Mouse (Mus musculus) urinary bladder, postnatal 10 days (tissue): ENCODE measurements around the gene 1700034J05Rik.

Experiments
- DNase-seq: peaks from one replicate; pipeline ENCODE4 v3.0.0; 2022; ENCODE audit warnings: low spot score

The 1700034J05Rik gene

GRCm38 (mm10) chr6:146963396-146964150 is 9.4 kb upstream of the 1700034J05Rik start:
- DNase-seq: no peak

GRCm38 (mm10) chr6:146961832-146962481 is 7.7 kb upstream of the 1700034J05Rik start:
- no peak for DNase-seq

GRCm38 (mm10) chr6:146960956-146961355 is 6.7 kb upstream of the 1700034J05Rik start:
- no peak for DNase-seq

GRCm38 (mm10) chr6:146959908-146960680 is 5.9 kb upstream of the 1700034J05Rik start:
- DNase-seq: no peak

GRCm38 (mm10) chr6:146958694-146959093 is 4.5 kb upstream of the 1700034J05Rik start:
- DNase-seq: no peak

GRCm38 (mm10) chr6:146956961-146957360 is 2.7 kb upstream of the 1700034J05Rik start:
- no peak for DNase-seq

- DNase-seq: no peak
Observed at GRCm38 (mm10) chr6:146955896-146956295, 1.7 kb upstream of the 1700034J05Rik start.

- DNase-seq: no peak
Observed at GRCm38 (mm10) chr6:146955475-146955874, 1.3 kb upstream of the 1700034J05Rik start.

- no peak for DNase-seq
Observed at GRCm38 (mm10) chr6:146950454-146950832, 3.8 kb downstream of the 1700034J05Rik start.

GRCm38 (mm10) chr6:146949682-146950453 is 4.4 kb downstream of the 1700034J05Rik start:
- DNase-seq: no peak

GRCm38 (mm10) chr6:146947186-146947585 is 7.0 kb downstream of the 1700034J05Rik start:
- DNase-seq: no peak

- DNase-seq: no peak
Observed at GRCm38 (mm10) chr6:146946327-146947029, 7.7 kb downstream of the 1700034J05Rik start.

GRCm38 (mm10) chr6:146944830-146945229 is 9.4 kb downstream of the 1700034J05Rik start:
- DNase-seq: no peak

- no peak for DNase-seq
Observed at GRCm38 (mm10) chr6:146944009-146944408, 10.2 kb downstream of the 1700034J05Rik start.

GRCm38 (mm10) chr6:146941505-146942275 is 12.5 kb downstream of the 1700034J05Rik start:
- DNase-seq: no peak

- DNase-seq: no peak
Observed at GRCm38 (mm10) chr6:146939026-146939425, 15.2 kb downstream of the 1700034J05Rik start.

GRCm38 (mm10) chr6:146935957-146936356 is 18.3 kb downstream of the 1700034J05Rik start:
- no peak for DNase-seq

GRCm38 (mm10) chr6:146933123-146933522 is 21.1 kb downstream of the 1700034J05Rik start:
- no peak for DNase-seq

- DNase-seq: no peak
Observed at GRCm38 (mm10) chr6:146929031-146929430, 25.2 kb downstream of the 1700034J05Rik start.

GRCm38 (mm10) chr6:146928108-146928507 is 26.1 kb downstream of the 1700034J05Rik start:
- no peak for DNase-seq
